Mouse (Mus musculus) cerebellum, adult 2 months (tissue): ENCODE results near the gene Rbm17. TPM values are rescaled to one million over a fixed set of nuclear protein-coding genes. Genes with fewer than 3 reads are reported as not detected.

Experiments used
- DNase-seq, 2 experiments: peaks; one replicate each; pipeline ENCODE4 v3.0.0; 2021
- H3K27ac ChIP-seq: fragments of 200-500 bp; 2 replicates; pipeline ENCODE4 v1.5.1; 2012; ENCODE audit warnings: low read length, control low read depth, inconsistent platforms; ENCODE audit not compliant: insufficient read depth
- H3K27me3 ChIP-seq: fragments of 200-500 bp; 2 replicates; pipeline ENCODE4 v1.6.1; 2012; ENCODE audit warnings: inconsistent platforms, mild to moderate bottlenecking, low read length, moderate library complexity; ENCODE audit not compliant: control insufficient read depth, insufficient read depth
- H3K4me1 ChIP-seq: fragments of 200-500 bp; 2 replicates; pipeline ENCODE4 v1.6.1; 2011; ENCODE audit warnings: low read length; ENCODE audit not compliant: control insufficient read depth, insufficient read depth
- H3K4me3 ChIP-seq: fragments of 200-500 bp; replicated peaks from 2 replicates; pipeline ENCODE3; 2011; ENCODE audit warnings: mild to moderate bottlenecking, low read depth, low read length, control low read depth; ENCODE audit not compliant: insufficient read depth
- CTCF ChIP-seq: fragments of 200-500 bp; IDR thresholded peaks from 2 replicates; pipeline ENCODE4 v1.5.1; 2011; ENCODE audit warnings: low read depth, mild to moderate bottlenecking, control low read depth, low read length, moderate library complexity, borderline replicate concordance; ENCODE audit not compliant: insufficient read depth
- POLR2A ChIP-seq: fragments of 200-500 bp; IDR thresholded peaks from 2 replicates; pipeline ENCODE4 v1.6.1; 2011; ENCODE audit warnings: low read length, control low read depth, borderline replicate concordance; ENCODE audit not compliant: insufficient read depth
- WGBS: fragments of 180-500 bp; shearing (Covaris S2); methylation state at CpG from one replicate; pipeline ENCODE4 v1.1.7; 2018; 5-methylcytosine and 5-hydroxymethylcytosine counted together
- polyA plus RNA-seq: library from polyadenylated mRNA; depleted of rRNA; stranded (reverse); fragments of >200 nt; gene quantifications from 2 replicates; pipeline ENCODE4 v1.2.3, GENCODE M21; 2012

The Rbm17 gene
- polyA plus RNA-seq, 1 experiment, result 136 TPM

DNA sequence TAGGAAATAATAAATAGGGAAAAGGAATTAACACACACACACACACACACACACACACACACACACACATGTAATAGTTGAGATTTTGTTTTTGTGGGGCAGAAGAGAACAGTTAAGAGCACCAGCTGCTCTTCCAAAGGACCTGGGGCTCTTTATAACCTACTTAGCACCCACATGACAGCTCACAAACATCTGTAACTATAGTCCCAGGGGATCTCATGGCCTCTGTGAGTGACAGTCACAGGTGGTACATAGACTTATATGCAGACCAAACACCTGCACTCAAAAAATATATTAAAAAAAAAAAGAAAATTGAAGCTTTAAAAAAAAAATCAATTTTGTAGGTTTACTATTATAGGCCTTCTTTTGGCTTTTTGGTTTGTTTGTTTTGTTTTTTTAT is 958 bp upstream of the Rbm17 start:
- no peak for DNase-seq
- Histone ChIP-seq H3K27ac (no peak overlapping the region), H3K4me3 (no peak overlapping the region), H3K27me3 (no peaks in the 10 kb centered on the region), H3K4me1 (no peaks in the 10 kb centered on the region)
- no peak for TF ChIP-seq CTCF
- no peak for TF ChIP-seq POLR2A

DNA sequence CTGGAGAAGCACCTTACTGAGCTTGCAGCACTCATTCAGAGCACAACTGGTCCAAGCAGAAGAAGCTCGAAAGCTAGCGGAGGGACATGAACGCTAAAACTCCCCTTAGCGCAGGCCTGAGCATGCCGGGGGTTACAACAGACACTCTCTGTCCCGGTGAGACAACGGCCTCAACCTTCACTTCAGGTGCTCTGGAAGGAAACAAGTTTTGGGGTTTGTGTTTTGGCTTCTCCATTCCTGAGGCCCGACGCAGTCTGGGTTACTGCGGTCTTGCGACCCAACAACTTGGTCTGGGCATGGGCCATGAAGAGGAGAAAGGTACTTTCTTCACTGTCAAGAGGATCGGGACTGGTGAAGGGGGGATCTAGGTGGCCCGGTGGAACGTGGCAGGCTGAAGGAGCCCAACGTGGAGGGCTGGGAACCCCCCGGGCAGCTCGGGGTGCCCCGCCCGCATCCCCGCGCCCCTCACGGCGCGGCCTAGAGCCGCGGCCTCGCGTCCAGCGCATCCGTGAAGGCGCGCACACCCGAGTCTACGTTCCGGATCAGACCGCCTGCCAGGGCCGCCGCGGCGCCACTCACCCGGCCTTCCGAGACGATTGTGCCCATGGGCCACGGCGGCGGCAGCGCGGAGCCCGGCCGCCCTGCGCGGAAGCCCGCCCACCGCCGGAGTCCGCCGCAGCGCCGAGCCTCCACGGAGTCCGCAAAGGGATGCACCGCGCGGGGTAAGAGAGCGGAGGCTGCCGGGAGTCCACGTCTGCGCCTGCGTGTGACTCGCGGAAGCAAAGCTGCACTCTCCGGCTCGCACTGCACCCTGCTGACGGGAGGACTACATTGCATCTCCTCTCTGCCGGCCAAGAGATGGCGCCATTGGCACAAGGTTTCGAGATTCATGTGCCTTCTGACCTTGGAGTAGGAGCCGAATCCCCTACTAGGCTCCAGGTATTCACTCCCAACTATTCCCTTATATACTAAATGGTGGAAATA is 1.2 kb downstream of the Rbm17 start:
- peak; percentile 94 to 98 for DNase-seq
- under 1% methylated on average over 78 of the region's 78 CpGs for WGBS
- no peaks in the 10 kb centered on the region for H3K27me3 ChIP-seq
- TF ChIP-seq CTCF, result peak; percentile 100
- peak; percentile 59; the same call in 1 of the 2 replicates for TF ChIP-seq POLR2A
- peak overlapping the region; percentile 56 for H3K27ac ChIP-seq
- H3K4me3 ChIP-seq, result peak overlapping the region; percentile 95
- no peaks in the 10 kb centered on the region for H3K4me1 ChIP-seq

DNA sequence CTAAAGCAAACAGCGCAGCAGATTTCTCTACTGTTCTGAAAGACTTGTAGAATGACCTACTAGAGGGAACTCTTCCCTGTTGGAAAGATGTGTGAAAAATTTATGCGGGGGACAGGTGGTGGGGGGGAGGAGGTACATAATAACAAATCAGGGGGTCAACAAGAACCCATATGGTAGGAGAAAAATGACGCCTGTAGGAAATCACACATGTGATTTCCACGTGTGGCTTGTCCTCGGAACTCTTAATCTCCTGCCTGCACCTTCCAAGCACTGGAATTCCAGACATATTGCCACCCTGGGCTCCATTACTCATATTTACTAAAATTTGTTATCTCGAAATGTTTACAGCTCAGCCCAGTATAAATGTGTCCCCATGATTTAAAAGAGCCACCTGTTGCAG is 2.2 kb downstream of the Rbm17 start:
- no peaks in the 10 kb centered on the region for H3K27me3 ChIP-seq
- H3K4me1 ChIP-seq, result 0 out of 2 replicates have a peak, but pooled peaks cover 3% of the 10 kb centered on the region
- H3K27ac ChIP-seq, result no peak overlapping the region
- peak overlapping the region; percentile 95 for H3K4me3 ChIP-seq
- no peak for TF ChIP-seq POLR2A
- no peak for DNase-seq
- WGBS, result 76% methylated on average over 6 of the region's 6 CpGs

DNA sequence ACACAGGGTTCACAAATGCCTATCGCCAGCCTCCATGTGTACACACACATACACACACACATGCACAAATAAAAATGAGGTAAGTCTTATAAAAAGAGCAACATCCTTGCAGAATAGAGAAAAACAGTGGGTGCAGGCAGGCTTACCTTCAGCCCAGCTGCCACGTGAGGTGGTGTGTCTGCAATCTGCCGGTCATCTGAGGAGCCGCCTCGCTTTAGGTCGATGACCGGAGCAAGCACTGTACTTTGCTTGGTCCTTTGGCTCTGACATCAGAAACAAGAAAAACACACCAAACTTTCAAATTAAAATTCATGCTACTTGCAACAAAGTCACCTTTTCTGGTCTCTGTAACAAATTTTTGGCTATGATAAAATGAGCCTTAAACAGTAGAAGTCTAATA is 6.0 kb downstream of the Rbm17 start:
- WGBS, result 95% methylated on average over 7 of the region's 7 CpGs
- H3K27ac ChIP-seq, result no peak overlapping the region
- TF ChIP-seq POLR2A, result no peak
- no peaks in the 10 kb centered on the region for H3K27me3 ChIP-seq
- H3K4me3 ChIP-seq, result no peak overlapping the region
- 0 out of 2 replicates have a peak, but pooled peaks cover 3% of the 10 kb centered on the region for H3K4me1 ChIP-seq
- DNase-seq, result no peak

- no peaks in the 10 kb centered on the region for H3K27me3 ChIP-seq
- DNase-seq, result no peak
- H3K4me1 ChIP-seq, result 0 out of 2 replicates have a peak, but pooled peaks cover 3% of the 10 kb centered on the region
- TF ChIP-seq POLR2A, result no peak
- TF ChIP-seq CTCF, result no peak
- 53% methylated on average over 2 of the region's 2 CpGs for WGBS
- H3K27ac ChIP-seq, result no peak overlapping the region
- no peak overlapping the region for H3K4me3 ChIP-seq
These were observed 7.3 kb downstream of the Rbm17 start for GRCm38 (mm10) chr2:11596690-11597089.

- Histone ChIP-seq H3K4me3 (no peak overlapping the region), H3K27ac (no peak overlapping the region), H3K4me1 (no peaks in the 10 kb centered on the region), H3K27me3 (no peaks in the 10 kb centered on the region)
- no peak for TF ChIP-seq CTCF
- no peak for TF ChIP-seq POLR2A
- 93% methylated on average over 4 of the region's 4 CpGs for WGBS
- no peak for DNase-seq
These were observed 16.0 kb downstream of the Rbm17 start for GRCm38 (mm10) chr2:11587996-11588395.

- Histone ChIP-seq H3K4me3 (no peak overlapping the region), H3K27me3 (no peaks in the 10 kb centered on the region), H3K27ac (no peak overlapping the region), H3K4me1 (no peaks in the 10 kb centered on the region)
- 91% methylated on average over 4 of the region's 4 CpGs for WGBS
- no peak for DNase-seq
- no peak for TF ChIP-seq CTCF
These were observed 24.6 kb downstream of the Rbm17 start for GRCm38 (mm10) chr2:11579399-11579798.

- TF ChIP-seq POLR2A, result no peak
- TF ChIP-seq CTCF, result no peak
- no peak for DNase-seq
- H3K4me1 ChIP-seq, result no peaks in the 10 kb centered on the region
- WGBS, result 92% methylated on average over 6 of the region's 6 CpGs
- H3K27me3 ChIP-seq, result no peaks in the 10 kb centered on the region
- no peak overlapping the region for H3K27ac ChIP-seq
- H3K4me3 ChIP-seq, result no peak overlapping the region
These were observed 25.8 kb downstream of the Rbm17 start for GRCm38 (mm10) chr2:11578187-11578586.
